Mouse (Mus musculus) liver, adult 2 months (tissue): ENCODE results near the gene 1700017B05Rik. TPM values are rescaled to one million over a fixed set of nuclear protein-coding genes. Genes with fewer than 3 reads are reported as not detected.
A peak's percentile ranks its signal among the peaks of the same experiment; 100 is the strongest.

Experiments
- DNase-seq: peaks from one replicate; pipeline ENCODE4 v3.0.0-alpha.2; 2011; ENCODE audit warnings: low read depth, low spot score; ENCODE audit errors: extremely low read depth
- H3K27ac ChIP-seq: fragments of 200-500 bp; replicated peaks from 2 replicates; pipeline ENCODE4 v1.5.1; 2012; ENCODE audit warnings: low read depth, mild to moderate bottlenecking, control low read depth, inconsistent platforms, low read length; ENCODE audit not compliant: insufficient read depth
- H3K27me3 ChIP-seq: fragments of 200-500 bp; 2 replicates; pipeline ENCODE4 v1.6.1; 2012; ENCODE audit warnings: mild to moderate bottlenecking, moderate library complexity, low read length, inconsistent platforms; ENCODE audit not compliant: control insufficient read depth, insufficient read depth
- H3K36me3 ChIP-seq: fragments of 200-500 bp; 2 replicates; pipeline ENCODE4 v1.6.1; 2012; ENCODE audit warnings: low read length, inconsistent platforms; ENCODE audit not compliant: control insufficient read depth, insufficient read depth
- H3K4me1 ChIP-seq: fragments of 200-500 bp; 2 replicates; pipeline ENCODE4 v1.6.1; 2011; ENCODE audit warnings: low read length; ENCODE audit not compliant: control insufficient read depth, insufficient read depth
- H3K4me3 ChIP-seq: fragments of 200-500 bp; 2 replicates; pipeline ENCODE4 v1.5.1; 2011; ENCODE audit warnings: low read depth, mild to moderate bottlenecking, control low read depth, low read length, moderate library complexity; ENCODE audit not compliant: insufficient read depth
- H3K79me2 ChIP-seq: fragments of 200-500 bp; 2 replicates; pipeline ENCODE4 v1.6.1; 2012; ENCODE audit warnings: inconsistent platforms, mild to moderate bottlenecking, low read length, moderate library complexity; ENCODE audit not compliant: control insufficient read depth, insufficient read depth
- H3K9ac ChIP-seq: fragments of 200-500 bp; 2 replicates; pipeline ENCODE4 v1.6.1; 2012; ENCODE audit warnings: low read depth, mild to moderate bottlenecking, control low read depth, inconsistent platforms, low read length
- CTCF ChIP-seq: fragments of 200-500 bp; IDR thresholded peaks from 2 replicates; pipeline ENCODE4 v1.5.1; 2011; ENCODE audit warnings: low read depth, low read length, control low read depth
- POLR2A ChIP-seq: fragments of 200-500 bp; IDR thresholded peaks from 2 replicates; pipeline ENCODE4 v1.6.1; 2011; ENCODE audit warnings: low read length, control low read depth; ENCODE audit not compliant: insufficient read depth; ENCODE audit errors: extremely low read depth
- WGBS: fragments of 180-500 bp; shearing (Covaris S2); methylation state at CpG from one replicate; pipeline ENCODE4 v1.1.7; 2018; 5-methylcytosine and 5-hydroxymethylcytosine counted together
- polyA plus RNA-seq: library from polyadenylated mRNA; depleted of rRNA; stranded (reverse); fragments of >200 nt; gene quantifications from 2 replicates; pipeline ENCODE4 v1.2.3, GENCODE M21; 2012
- total RNA-seq: library from RNA; depleted of rRNA; stranded (reverse); fragments of >200 nt; gene quantifications from 2 replicates; pipeline ENCODE4 v1.2.3, GENCODE M21; 2014

Gene 1700017B05Rik
- total and polyA plus RNA-seq, 2 experiments = 1.7 to 6.3 TPM

GRCm38 (mm10) chr9:57238220-57238619, 24.2 kb downstream of the 1700017B05Rik start:
- Histone ChIP-seq H3K36me3 (no peaks in the 10 kb centered on the region), H3K4me3 (no peak overlapping the region), H3K27ac (no peak overlapping the region), H3K79me2 (no peaks in the 10 kb centered on the region), H3K9ac (no peak overlapping the region), H3K27me3 (no peaks in the 10 kb centered on the region), H3K4me1 (peaks cover 3% of the 10 kb centered on the region)
- TF ChIP-seq POLR2A (no peak), CTCF (no peak)
- no peak for DNase-seq
- 86% methylated on average over 2 of the region's 2 CpGs for WGBS

GRCm38 (mm10) chr9:57237705-57238104, 24.7 kb downstream of the 1700017B05Rik start:
- Histone ChIP-seq H3K9ac (no peak overlapping the region), H3K4me3 (no peak overlapping the region), H3K4me1 (peaks cover 4% of the 10 kb centered on the region), H3K79me2 (no peaks in the 10 kb centered on the region), H3K27ac (no peak overlapping the region), H3K36me3 (no peaks in the 10 kb centered on the region), H3K27me3 (no peaks in the 10 kb centered on the region)
- TF ChIP-seq CTCF (no peak), POLR2A (no peak)
- 82% methylated on average over 5 of the region's 5 CpGs for WGBS
- no peak for DNase-seq

GRCm38 (mm10) chr9:57236256-57236655, 26.2 kb downstream of the 1700017B05Rik start, which contains the start of gene Trcg1:
Trcg1 (plus strand) TSS chr9:57236556.
- WGBS = 88% methylated on average over 2 of the region's 2 CpGs
- TF ChIP-seq POLR2A (no peak), CTCF (no peak)
- no peaks in the 10 kb centered on the region for H3K36me3 ChIP-seq

DNA sequence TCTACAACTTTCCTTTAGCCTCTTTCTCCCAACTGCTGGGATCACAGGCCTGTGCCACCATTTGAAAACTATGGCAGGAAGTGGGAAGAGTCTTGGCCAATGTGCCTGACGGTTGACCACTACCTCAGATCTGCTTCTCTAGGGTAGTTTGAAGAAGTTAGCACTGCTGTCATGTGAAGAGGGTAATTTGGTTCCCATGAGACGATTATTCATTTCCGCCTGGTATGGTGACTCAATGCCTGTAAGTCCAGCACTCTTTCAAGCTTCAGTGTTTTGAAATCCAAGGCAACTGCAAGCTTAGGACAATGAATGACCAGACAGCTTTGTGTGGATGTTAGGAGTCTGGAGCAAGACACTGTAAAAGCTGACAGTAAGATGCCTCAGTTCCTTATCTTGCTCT, 28.6 kb downstream of the 1700017B05Rik start:
- WGBS = 93% methylated on average over 3 of the region's 3 CpGs
- Histone ChIP-seq H3K79me2 (no peaks in the 10 kb centered on the region), H3K9ac (no peak overlapping the region), H3K36me3 (no peaks in the 10 kb centered on the region), H3K4me1 (peaks cover 11% of the 10 kb centered on the region), H3K27ac (no peak overlapping the region), H3K27me3 (no peaks in the 10 kb centered on the region), H3K4me3 (no peak overlapping the region)
- no peak for TF ChIP-seq CTCF
- DNase-seq = no peak

More at GRCm38 (mm10) chr9:57236256-57236655, 26.2 kb downstream of the 1700017B05Rik start, which contains the start of gene Trcg1:
- Histone ChIP-seq H3K4me3 (no peak within 1 kb of the TSS), H3K9ac (no peak within 1 kb of the TSS), H3K4me1 (peaks cover 4% of the 10 kb centered on the region), H3K27me3 (no peaks in the 10 kb centered on the region), H3K27ac (no peak within 1 kb of the TSS), H3K79me2 (no peaks in the 10 kb centered on the region)
- no peak for DNase-seq

GRCm38 (mm10) chr9:57233142-57233541, 29.3 kb downstream of the 1700017B05Rik start:
- peak; percentile 64 for DNase-seq
- H3K4me1 ChIP-seq = peaks cover 11% of the 10 kb centered on the region
- no peaks in the 10 kb centered on the region for H3K79me2 ChIP-seq
- no peak overlapping the region for H3K4me3 ChIP-seq
- H3K27me3 ChIP-seq = no peaks in the 10 kb centered on the region
- no peaks in the 10 kb centered on the region for H3K36me3 ChIP-seq
- 13% methylated on average over 6 of the region's 6 CpGs for WGBS
- H3K27ac ChIP-seq = no peak overlapping the region
- TF ChIP-seq CTCF = no peak
- no peak for TF ChIP-seq POLR2A
- H3K9ac ChIP-seq = no peak overlapping the region

DNA sequence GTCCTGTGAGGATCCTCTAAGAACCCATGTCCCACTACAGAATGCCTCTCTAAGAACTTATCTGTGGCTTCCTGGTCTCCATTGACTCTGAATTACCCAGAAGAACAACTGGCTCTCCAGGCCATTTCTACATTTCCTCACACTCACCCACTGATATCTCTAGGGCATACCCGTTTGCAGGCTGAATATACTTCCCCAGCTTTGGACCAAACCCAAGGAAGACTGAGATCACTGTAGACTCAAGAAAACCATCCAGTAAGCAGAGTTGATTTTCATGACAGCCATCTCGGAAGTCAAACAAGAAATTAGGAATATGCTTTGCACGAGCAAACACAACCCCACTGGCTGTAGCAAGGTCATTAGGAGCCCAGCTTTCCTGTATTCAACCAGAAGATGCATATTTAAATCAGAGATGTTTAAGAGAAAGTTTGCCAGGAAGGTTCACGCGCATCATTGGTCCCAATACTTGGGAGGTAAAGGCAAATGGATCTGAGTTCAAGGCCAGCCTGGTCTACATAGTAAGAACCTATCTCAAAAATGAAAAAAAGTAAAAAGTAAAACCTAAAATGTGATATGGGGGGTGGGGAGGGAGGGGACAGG, 30.0 kb downstream of the 1700017B05Rik start:
- no peak overlapping the region for H3K27ac ChIP-seq
- H3K27me3 ChIP-seq = no peaks in the 10 kb centered on the region
- no peaks in the 10 kb centered on the region for H3K79me2 ChIP-seq
- H3K4me3 ChIP-seq = no peak overlapping the region
- DNase-seq = no peak
- H3K9ac ChIP-seq = no peak overlapping the region
- H3K36me3 ChIP-seq = no peaks in the 10 kb centered on the region
- peaks cover 11% of the 10 kb centered on the region for H3K4me1 ChIP-seq
- TF ChIP-seq POLR2A (no peak), CTCF (no peak)
- WGBS = 87% methylated on average over 5 of the region's 5 CpGs
